Mouse (Mus musculus) adrenal gland, postnatal 4 days (tissue): ENCODE results near the gene Setd2. TPM values are rescaled to one million over a fixed set of nuclear protein-coding genes. Genes with fewer than 3 reads are reported as not detected.

Source experiments
- DNase-seq, 2 experiments: peaks; one replicate each; pipeline ENCODE4 v3.0.0; 2021 to 2022; ENCODE audit warnings: low spot score in 2 of 2, mixed read lengths in 2 of 2
- total RNA-seq, 2 experiments: library from RNA; stranded (reverse); gene quantifications; 2 replicates each; pipeline ENCODE4 v1.2.3; 2021

The Setd2 gene
- total RNA-seq, 2 experiments from 2014 or later, result 97.0 to 102 TPM

GRCm38 (mm10) chr9:110622621-110623219 lies 90.3 kb downstream of the Setd2 start:
- no peak for DNase-seq

- no peak for DNase-seq
Measured at GRCm38 (mm10) chr9:110623416-110624195, 91.2 kb downstream of the Setd2 start.

- DNase-seq, result peak; percentile 63 to 77
Measured at GRCm38 (mm10) chr9:110624361-110625166, 92.2 kb downstream of the Setd2 start, which contains the start of gene Nradd. TSS of gene Nradd (minus strand) at chr9:110624452.

DNA sequence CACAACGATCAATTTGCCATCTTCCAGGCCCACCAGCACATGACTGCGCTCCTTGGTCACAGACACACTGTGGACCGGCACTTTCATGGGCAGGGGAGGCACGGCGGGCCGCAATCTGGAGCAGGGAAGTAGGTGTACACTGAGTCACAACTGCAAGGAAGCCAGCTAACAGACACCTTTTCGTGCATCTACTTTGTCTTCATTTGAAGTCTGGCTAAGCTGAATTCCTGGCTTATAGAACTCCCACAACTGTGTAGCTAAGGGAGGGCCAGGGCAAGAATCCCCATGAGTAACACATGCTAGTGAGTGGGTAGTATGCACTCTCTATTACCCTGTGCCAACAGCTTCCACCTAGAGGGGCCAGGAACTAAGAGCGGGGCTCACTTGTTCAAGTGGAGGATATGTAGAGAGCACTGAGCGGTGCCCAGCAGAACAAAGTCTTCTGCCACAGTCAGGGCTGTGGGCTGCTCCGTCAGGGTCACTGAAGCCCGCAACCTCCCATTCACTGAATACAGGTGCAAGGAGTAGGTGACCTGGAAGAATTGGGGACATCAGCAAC lies 93.0 kb downstream of the Setd2 start:
- no peak for DNase-seq

- DNase-seq, result no peak
Measured at GRCm38 (mm10) chr9:110630171-110630570, 97.8 kb downstream of the Setd2 start.

DNA sequence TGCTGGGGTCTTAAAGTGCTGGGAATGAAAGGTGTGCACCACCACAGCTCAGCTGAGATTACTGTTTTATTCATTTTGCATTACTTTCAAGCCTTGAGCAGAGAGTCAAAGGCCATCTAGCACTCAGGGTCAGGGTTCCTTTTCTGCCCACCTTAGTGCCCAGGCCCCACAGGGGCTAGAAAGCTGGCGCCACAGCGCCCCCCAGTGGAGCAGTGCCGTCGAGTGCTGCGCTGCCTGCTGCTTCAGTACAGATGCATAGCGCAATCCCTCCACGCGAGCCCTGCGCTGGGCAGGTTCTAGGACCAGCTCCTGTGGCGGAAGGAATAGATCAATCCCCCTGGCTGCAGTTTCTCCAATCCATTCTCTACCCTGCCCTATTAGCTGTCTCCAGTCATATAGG lies 98.8 kb downstream of the Setd2 start:
- no peak for DNase-seq

- DNase-seq, result no peak
Measured at GRCm38 (mm10) chr9:110631651-110632275, 99.4 kb downstream of the Setd2 start.

DNA sequence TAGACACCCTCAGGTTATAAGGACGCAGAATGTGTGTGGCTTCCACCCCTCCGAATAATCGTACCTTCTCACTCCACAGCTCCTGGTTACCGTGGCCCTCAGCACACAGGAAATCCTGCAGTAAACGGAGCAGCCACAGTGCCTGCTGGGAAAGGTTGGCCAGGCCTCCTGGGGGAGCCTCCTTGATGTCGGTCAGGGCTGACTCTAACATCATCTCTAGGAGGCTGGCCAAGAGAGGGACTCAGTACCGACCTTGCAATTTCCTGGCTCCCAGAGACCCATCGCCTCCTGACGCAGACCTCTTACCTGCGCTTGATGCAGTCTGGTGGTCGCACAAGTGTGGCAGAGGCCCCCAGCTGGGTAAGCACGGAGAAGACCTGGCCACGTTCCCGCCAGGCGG lies 100.3 kb downstream of the Setd2 start:
- no peak for DNase-seq

DNA sequence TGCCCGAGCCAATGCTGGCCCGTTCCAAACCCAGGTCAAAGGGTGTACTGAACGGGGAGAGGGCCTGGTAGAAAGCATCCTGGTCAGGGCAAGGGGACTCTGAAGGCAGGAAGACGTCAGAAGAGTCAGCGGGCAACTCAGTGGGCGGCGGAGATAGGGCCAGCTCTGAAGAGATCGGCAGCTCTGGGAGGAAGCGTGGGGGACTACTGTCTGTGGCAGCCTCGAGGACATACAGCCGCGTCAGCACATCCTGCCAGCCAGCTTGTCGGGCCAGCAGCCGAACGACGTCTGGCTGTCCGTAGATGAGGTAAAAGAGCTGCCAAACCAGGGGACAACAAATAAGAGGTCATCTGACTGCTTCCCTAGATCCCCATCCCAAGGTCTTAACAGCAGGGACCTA lies 101.5 kb downstream of the Setd2 start:
- no peak for DNase-seq

- peak; percentile 80 to 83 for DNase-seq
Measured at GRCm38 (mm10) chr9:110635225-110635624, 102.8 kb downstream of the Setd2 start.

- DNase-seq, result no peak
Measured at GRCm38 (mm10) chr9:110638611-110639021, 106.2 kb downstream of the Setd2 start.

GRCm38 (mm10) chr9:110641006-110641405 lies 108.6 kb downstream of the Setd2 start:
- no peak for DNase-seq

GRCm38 (mm10) chr9:110642812-110643524 lies 110.6 kb downstream of the Setd2 start:
- DNase-seq, result no peak

GRCm38 (mm10) chr9:110643787-110644186 lies 111.4 kb downstream of the Setd2 start:
- no peak for DNase-seq

DNA sequence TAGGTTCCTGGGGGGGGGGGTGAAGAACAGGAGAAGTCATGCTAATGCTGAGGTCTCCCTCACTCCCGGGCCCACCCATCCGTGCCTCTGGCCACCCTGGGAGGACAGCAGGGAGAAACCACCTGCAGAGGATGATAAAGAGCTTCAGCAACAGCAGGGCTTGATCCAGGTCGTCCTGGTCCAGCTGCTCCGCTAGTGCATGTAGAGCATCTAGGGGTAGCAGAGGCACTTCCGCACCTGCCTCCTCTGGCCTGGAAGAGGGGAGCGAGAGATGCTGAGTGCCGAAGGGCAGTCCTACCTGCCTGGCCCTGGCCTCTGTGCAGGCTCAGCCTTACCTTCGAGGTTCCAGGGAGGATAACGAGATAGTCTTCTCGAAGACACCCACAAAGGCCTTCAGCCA lies 111.9 kb downstream of the Setd2 start:
- no peak for DNase-seq

DNA sequence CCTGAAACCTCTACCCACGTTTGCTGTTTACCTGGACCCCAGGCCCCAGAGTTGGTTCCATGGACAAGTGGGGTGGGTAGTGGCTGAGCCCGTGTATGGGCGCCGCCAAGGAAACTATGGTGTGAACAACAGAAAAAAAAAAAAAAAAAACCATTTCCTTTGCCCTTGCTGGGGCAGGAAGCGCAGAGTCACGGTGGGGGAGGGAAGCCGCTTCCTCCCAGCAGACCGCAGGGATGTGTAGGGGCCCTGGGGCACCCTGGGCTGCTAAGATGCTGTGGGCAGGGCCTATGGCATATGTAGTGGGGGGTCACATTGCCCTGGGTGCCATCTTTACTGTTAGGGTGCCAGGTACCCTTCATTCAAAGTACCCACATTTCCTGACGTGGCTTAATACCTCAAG lies 112.8 kb downstream of the Setd2 start:
- no peak for DNase-seq

DNA sequence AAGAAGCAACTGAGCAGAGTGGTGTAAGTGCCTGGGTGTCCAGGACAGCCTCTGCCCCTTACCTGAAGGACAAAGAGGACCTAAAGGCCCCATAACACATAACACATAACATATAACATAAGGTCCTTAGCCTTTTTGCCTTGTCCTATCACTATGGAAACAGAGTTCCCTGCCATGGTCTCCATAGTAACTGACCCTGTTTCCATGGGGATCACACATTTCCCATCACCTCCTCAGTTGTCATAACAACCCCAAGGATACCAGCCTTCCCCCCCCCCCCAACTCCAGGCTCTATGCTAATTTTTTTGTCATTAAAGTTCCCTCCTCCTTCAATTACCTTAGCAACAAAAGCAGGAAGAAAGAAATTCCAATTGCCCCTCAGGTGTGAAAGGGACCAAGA lies 117.4 kb downstream of the Setd2 start:
- DNase-seq, result no peak

DNA sequence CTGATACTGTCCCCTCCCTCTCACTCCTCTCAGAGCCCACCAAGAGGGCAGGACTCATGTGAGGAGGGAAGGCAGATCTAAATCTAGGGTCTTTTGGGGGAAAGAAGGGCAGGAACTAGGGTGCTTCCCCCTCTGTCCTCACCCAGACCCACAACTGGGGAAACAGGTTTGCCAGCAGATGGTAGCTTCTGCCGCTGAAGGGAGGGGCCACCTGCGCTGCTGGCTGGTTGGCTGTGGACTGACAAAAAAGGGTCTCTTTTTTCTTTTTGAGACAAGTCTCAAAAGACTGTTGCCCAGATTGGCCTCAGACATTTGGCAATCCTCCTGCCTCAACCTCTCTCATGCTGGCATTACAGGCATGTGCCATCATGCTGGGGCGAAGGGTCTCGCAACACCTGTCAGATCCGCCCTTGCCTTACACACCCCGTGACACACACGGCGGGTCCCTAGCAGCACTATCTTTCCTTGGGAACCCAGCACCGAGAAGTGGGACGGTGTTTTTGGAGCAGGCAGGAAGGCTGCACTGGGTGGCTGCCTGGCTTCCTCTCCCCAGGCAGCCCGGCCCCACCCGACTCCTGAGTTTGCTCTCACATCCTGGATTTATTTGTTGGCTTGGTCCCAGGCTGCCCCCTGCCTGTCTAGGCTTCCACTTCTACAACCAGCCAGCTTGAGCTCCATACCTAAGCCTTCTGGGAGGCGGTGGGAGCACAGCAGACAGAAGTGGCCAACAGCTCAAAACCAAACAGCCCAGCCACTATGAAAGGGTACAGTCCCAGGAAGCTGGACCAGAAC lies 119.7 kb downstream of the Setd2 start:
- no peak for DNase-seq

GRCm38 (mm10) chr9:110652963-110653654 lies 120.7 kb downstream of the Setd2 start:
- no peak for DNase-seq
